Mouse (Mus musculus): ENCODE measurements around the gene Scn8a. TPM values are rescaled to one million over a fixed set of nuclear protein-coding genes. Genes with fewer than 3 reads are reported as not detected.

The Scn8a gene
- polyA plus RNA-seq, 1 experiment: 107 TPM

DNA sequence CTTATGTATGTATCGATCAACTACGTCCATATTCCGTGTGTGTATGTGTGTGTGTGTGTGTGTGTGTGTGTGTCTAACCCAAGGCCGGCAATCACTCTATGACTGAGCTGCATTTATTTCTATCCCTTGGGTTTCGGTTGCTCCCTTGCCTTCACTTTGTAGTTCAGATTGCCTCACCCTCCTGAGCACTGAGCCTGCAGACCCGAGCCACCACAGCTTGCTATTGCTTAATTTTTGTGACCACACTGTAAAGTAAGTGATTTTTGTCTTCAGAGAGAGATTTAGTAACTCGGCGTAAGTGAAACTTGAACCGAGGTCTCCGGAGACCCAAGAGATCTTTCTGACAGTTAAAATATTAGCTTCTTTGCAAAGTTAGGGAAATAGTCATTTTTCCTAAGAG, 116.8 kb downstream of the Scn8a start:
- no peaks in the 10 kb centered on the region for H3K27me3 ChIP-seq (ENCODE audit: control insufficient read depth, insufficient read depth, low read length)
- no peak for DNase-seq
- H3K27ac ChIP-seq (ENCODE audit: insufficient read depth, low read length): no peak overlapping the region
- H3K4me3 ChIP-seq (replicated peaks; ENCODE audit: insufficient read depth, low read depth, low read length): no peak overlapping the region
- 86% methylated on average over 10 of the region's 10 CpGs for WGBS
- peaks cover 6% of the 10 kb centered on the region for H3K4me1 ChIP-seq (ENCODE audit: control insufficient read depth, insufficient read depth, low read length)
- TF ChIP-seq CTCF (IDR thresholded peaks at IDR 0.05; ENCODE audit: borderline replicate concordance, insufficient read depth, low read depth, low read length) (no peak), POLR2A (IDR thresholded peaks at IDR 0.05; ENCODE audit: borderline replicate concordance, insufficient read depth, low read length) (no peak)

DNA sequence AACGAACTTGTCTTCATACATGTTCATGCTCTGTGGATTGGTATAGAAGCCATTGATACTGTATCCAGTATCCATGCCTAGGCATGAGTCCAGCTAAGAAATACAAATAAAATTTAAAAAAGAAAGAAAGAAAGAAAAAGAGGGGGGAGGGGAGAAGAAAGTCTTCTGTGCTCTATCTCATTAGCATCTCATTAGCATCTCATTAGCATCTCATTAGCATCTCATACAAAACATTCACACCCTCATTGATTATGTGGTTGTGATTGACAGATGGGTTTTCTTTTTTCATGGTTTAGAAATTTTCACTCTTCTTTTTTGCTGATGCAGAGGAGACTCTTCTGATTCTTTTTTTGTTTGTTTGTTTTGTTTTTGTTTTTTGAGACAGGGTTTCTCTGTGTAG, 117.4 kb downstream of the Scn8a start:
- H3K4me1 ChIP-seq (ENCODE audit: control insufficient read depth, insufficient read depth, low read length): peaks cover 6% of the 10 kb centered on the region
- no peaks in the 10 kb centered on the region for H3K27me3 ChIP-seq (ENCODE audit: control insufficient read depth, insufficient read depth, low read length)
- TF ChIP-seq POLR2A (IDR thresholded peaks at IDR 0.05; ENCODE audit: borderline replicate concordance, insufficient read depth, low read length): no peak
- no peak for TF ChIP-seq CTCF (IDR thresholded peaks at IDR 0.05; ENCODE audit: borderline replicate concordance, insufficient read depth, low read depth, low read length)
- DNase-seq: no peak
- 89% methylated on average over 1 of the region's 1 CpGs for WGBS
- no peak overlapping the region for H3K27ac ChIP-seq (ENCODE audit: insufficient read depth, low read length)
- no peak overlapping the region for H3K4me3 ChIP-seq (replicated peaks; ENCODE audit: insufficient read depth, low read depth, low read length)

- TF ChIP-seq POLR2A (IDR thresholded peaks at IDR 0.05; ENCODE audit: borderline replicate concordance, insufficient read depth, low read length) (no peak), CTCF (IDR thresholded peaks at IDR 0.05; ENCODE audit: borderline replicate concordance, insufficient read depth, low read depth, low read length) (no peak)
- Histone ChIP-seq H3K27ac (ENCODE audit: insufficient read depth, low read length) (no peak overlapping the region), H3K27me3 (ENCODE audit: control insufficient read depth, insufficient read depth, low read length) (no peaks in the 10 kb centered on the region), H3K4me3 (replicated peaks; ENCODE audit: insufficient read depth, low read depth, low read length) (no peak overlapping the region), H3K4me1 (ENCODE audit: control insufficient read depth, insufficient read depth, low read length) (peaks cover 6% of the 10 kb centered on the region)
- WGBS: 22% methylated on average over 10 of the region's 10 CpGs
- peak; percentile 42 to 57 for DNase-seq
Measured at GRCm38 (mm10) chr15:100990283-100990682, 120.6 kb downstream of the Scn8a start.

GRCm38 (mm10) chr15:100997090-100997489, 127.4 kb downstream of the Scn8a start:
- Histone ChIP-seq H3K4me3 (replicated peaks; ENCODE audit: insufficient read depth, low read depth, low read length) (no peak overlapping the region), H3K4me1 (ENCODE audit: control insufficient read depth, insufficient read depth, low read length) (0 out of 2 replicates have a peak, but pooled peaks cover 3% of the 10 kb centered on the region), H3K27ac (ENCODE audit: insufficient read depth, low read length) (no peak overlapping the region), H3K27me3 (ENCODE audit: control insufficient read depth, insufficient read depth, low read length) (no peaks in the 10 kb centered on the region)
- 18% methylated on average over 4 of the region's 4 CpGs for WGBS
- TF ChIP-seq POLR2A (IDR thresholded peaks at IDR 0.05; ENCODE audit: borderline replicate concordance, insufficient read depth, low read length) (no peak), CTCF (IDR thresholded peaks at IDR 0.05; ENCODE audit: borderline replicate concordance, insufficient read depth, low read depth, low read length) (peak; percentile 87)
- DNase-seq: peak; percentile 64 to 67

- DNase-seq: no peak
- 98% methylated on average over 1 of the region's 1 CpGs for WGBS
- 0 out of 2 replicates have a peak, but pooled peaks cover 6% of the 10 kb centered on the region for H3K4me1 ChIP-seq (ENCODE audit: control insufficient read depth, insufficient read depth, low read length)
- no peak overlapping the region for H3K27ac ChIP-seq (ENCODE audit: insufficient read depth, low read length)
- TF ChIP-seq CTCF (IDR thresholded peaks at IDR 0.05; ENCODE audit: borderline replicate concordance, insufficient read depth, low read depth, low read length) (no peak), POLR2A (IDR thresholded peaks at IDR 0.05; ENCODE audit: borderline replicate concordance, insufficient read depth, low read length) (no peak)
- H3K27me3 ChIP-seq (ENCODE audit: control insufficient read depth, insufficient read depth, low read length): no peaks in the 10 kb centered on the region
- H3K4me3 ChIP-seq (replicated peaks; ENCODE audit: insufficient read depth, low read depth, low read length): no peak overlapping the region
Measured at GRCm38 (mm10) chr15:101001685-101002084, 132.0 kb downstream of the Scn8a start.

DNA sequence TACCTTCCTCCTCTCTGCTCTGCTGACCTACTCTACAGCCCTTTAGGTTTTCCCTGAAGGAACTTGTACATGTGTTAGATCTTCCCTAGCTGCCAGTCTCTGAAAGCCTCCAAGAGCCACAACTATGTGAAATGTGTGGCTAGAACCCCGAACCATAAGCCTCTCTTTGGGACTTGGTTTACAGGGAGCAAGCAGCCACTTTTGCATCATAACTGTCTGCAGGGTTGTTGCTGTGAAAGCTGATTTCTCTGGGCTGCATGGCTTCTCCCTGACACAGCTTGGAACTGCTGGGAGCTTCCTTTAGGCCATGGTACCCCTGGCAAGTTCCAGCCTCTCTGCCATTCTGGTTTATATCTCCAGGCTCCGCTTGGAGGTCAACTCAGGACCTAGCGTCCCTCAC, 132.8 kb downstream of the Scn8a start:
- 99% methylated on average over 3 of the region's 3 CpGs for WGBS
- no peak for TF ChIP-seq CTCF (IDR thresholded peaks at IDR 0.05; ENCODE audit: borderline replicate concordance, insufficient read depth, low read depth, low read length)
- no peak for TF ChIP-seq POLR2A (IDR thresholded peaks at IDR 0.05; ENCODE audit: borderline replicate concordance, insufficient read depth, low read length)
- DNase-seq: no peak
- H3K4me1 ChIP-seq (ENCODE audit: control insufficient read depth, insufficient read depth, low read length): 0 out of 2 replicates have a peak, but pooled peaks cover 3% of the 10 kb centered on the region
- H3K27ac ChIP-seq (ENCODE audit: insufficient read depth, low read length): no peak overlapping the region
- no peaks in the 10 kb centered on the region for H3K27me3 ChIP-seq (ENCODE audit: control insufficient read depth, insufficient read depth, low read length)
- H3K4me3 ChIP-seq (replicated peaks; ENCODE audit: insufficient read depth, low read depth, low read length): no peak overlapping the region

- Histone ChIP-seq H3K27me3 (ENCODE audit: control insufficient read depth, insufficient read depth, low read length) (no peaks in the 10 kb centered on the region), H3K27ac (ENCODE audit: insufficient read depth, low read length) (no peak overlapping the region), H3K4me3 (replicated peaks; ENCODE audit: insufficient read depth, low read depth, low read length) (no peak overlapping the region), H3K4me1 (ENCODE audit: control insufficient read depth, insufficient read depth, low read length) (peaks cover 7% of the 10 kb centered on the region; the same call in 1 of the 2 replicates)
- DNase-seq: no peak
- TF ChIP-seq CTCF (IDR thresholded peaks at IDR 0.05; ENCODE audit: borderline replicate concordance, insufficient read depth, low read depth, low read length) (no peak), POLR2A (IDR thresholded peaks at IDR 0.05; ENCODE audit: borderline replicate concordance, insufficient read depth, low read length) (no peak)
- WGBS: 87% methylated on average over 3 of the region's 3 CpGs
Measured at GRCm38 (mm10) chr15:101004538-101004937, 134.9 kb downstream of the Scn8a start.

DNA sequence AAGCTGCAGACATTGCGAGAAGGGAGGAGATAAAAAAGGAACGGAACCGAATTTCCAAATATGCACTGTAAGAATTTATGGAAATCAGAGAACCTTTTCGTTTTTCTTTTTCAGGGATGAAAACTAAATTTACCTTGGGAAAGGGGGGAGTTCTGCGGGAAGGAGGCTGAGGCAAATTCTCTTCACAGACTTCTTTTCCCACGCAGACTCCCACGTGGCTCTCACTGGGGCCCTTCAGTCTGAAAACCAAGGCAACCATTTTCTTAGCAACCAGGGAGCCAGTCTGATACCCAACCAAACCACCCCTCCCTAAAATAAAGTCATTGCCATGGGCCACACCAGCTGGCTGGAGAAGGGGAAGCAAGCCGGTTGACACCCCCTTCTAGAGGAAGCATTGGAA, 136.1 kb downstream of the Scn8a start:
- H3K4me1 ChIP-seq (ENCODE audit: control insufficient read depth, insufficient read depth, low read length): peaks cover 7% of the 10 kb centered on the region; the same call in 1 of the 2 replicates
- 80% methylated on average over 8 of the region's 8 CpGs for WGBS
- no peaks in the 10 kb centered on the region for H3K27me3 ChIP-seq (ENCODE audit: control insufficient read depth, insufficient read depth, low read length)
- no peak overlapping the region for H3K27ac ChIP-seq (ENCODE audit: insufficient read depth, low read length)
- no peak for DNase-seq
- no peak for TF ChIP-seq POLR2A (IDR thresholded peaks at IDR 0.05; ENCODE audit: borderline replicate concordance, insufficient read depth, low read length)
- no peak for TF ChIP-seq CTCF (IDR thresholded peaks at IDR 0.05; ENCODE audit: borderline replicate concordance, insufficient read depth, low read depth, low read length)
- no peak overlapping the region for H3K4me3 ChIP-seq (replicated peaks; ENCODE audit: insufficient read depth, low read depth, low read length)

Data from cerebellum, adult 2 months (tissue).